Mouse (Mus musculus): Measurements from ENCODE around the gene Zp3r.
"Not testable (repeated sequence)": the region's sequence is repeated elsewhere in the genome, so short reads cannot be mapped to it uniquely, and the experiment has no call there.

The Zp3r gene

GRCm38 (mm10) chr1:130629521-130629920 lies at the start of gene Zp3r:
Gene Zp3r, minus strand, starts transcription at chr1:130629621.
- DNase-seq (ENCODE audit: low spot score) = no peak

- no peak for DNase-seq (ENCODE audit: low spot score)
These were observed 49.1 kb upstream of the Zp3r start for GRCm38 (mm10) chr1:130678551-130678950.

- DNase-seq (ENCODE audit: low spot score) = not testable (repeated sequence)
These were observed 34.2 kb upstream of the Zp3r start for GRCm38 (mm10) chr1:130663576-130663975.

GRCm38 (mm10) chr1:130661454-130661853 lies 32.0 kb upstream of the Zp3r start, which contains the start of gene C4bp:
Gene C4bp, minus strand, starts transcription at chr1:130661632.
- no peak for DNase-seq (ENCODE audit: low spot score)

GRCm38 (mm10) chr1:130659641-130660040 lies 30.2 kb upstream of the Zp3r start:
- DNase-seq (ENCODE audit: low spot score) = not testable (repeated sequence)

GRCm38 (mm10) chr1:130644103-130644502 lies 14.7 kb upstream of the Zp3r start:
- DNase-seq (ENCODE audit: low spot score) = no peak

GRCm38 (mm10) chr1:130640967-130641366 lies 11.5 kb upstream of the Zp3r start:
- DNase-seq (ENCODE audit: low spot score) = no peak

- DNase-seq (ENCODE audit: low spot score) = peak; percentile 77
These were observed 4.5 kb upstream of the Zp3r start for GRCm38 (mm10) chr1:130633761-130634410.

GRCm38 (mm10) chr1:130633316-130633715 lies 3.9 kb upstream of the Zp3r start:
- no peak for DNase-seq (ENCODE audit: low spot score)

GRCm38 (mm10) chr1:130596291-130596690 lies 33.1 kb downstream of the Zp3r start:
- no peak for DNase-seq (ENCODE audit: low spot score)

- no peak for DNase-seq (ENCODE audit: low spot score)
These were observed 40.8 kb downstream of the Zp3r start for GRCm38 (mm10) chr1:130588659-130589058.

- no peak for DNase-seq (ENCODE audit: low spot score)
These were observed 53.0 kb downstream of the Zp3r start for GRCm38 (mm10) chr1:130576389-130576788.

- DNase-seq (ENCODE audit: low spot score) = peak; percentile 71
These were observed 53.5 kb downstream of the Zp3r start for GRCm38 (mm10) chr1:130575962-130576361.

- DNase-seq (ENCODE audit: low spot score) = no peak
These were observed 77.8 kb downstream of the Zp3r start for GRCm38 (mm10) chr1:130551407-130552249.

GRCm38 (mm10) chr1:130550242-130551167 lies 78.9 kb downstream of the Zp3r start:
- no peak for DNase-seq (ENCODE audit: low spot score)

- DNase-seq (ENCODE audit: low spot score) = no peak
These were observed 79.7 kb downstream of the Zp3r start for GRCm38 (mm10) chr1:130549698-130550097.

GRCm38 (mm10) chr1:130549160-130549559 lies 80.3 kb downstream of the Zp3r start:
- no peak for DNase-seq (ENCODE audit: low spot score)

GRCm38 (mm10) chr1:130547674-130548429 lies 81.6 kb downstream of the Zp3r start:
- peak; percentile 75 for DNase-seq (ENCODE audit: low spot score)
